Mouse (Mus musculus): Measurements from ENCODE around the gene Adprm. TPM values are rescaled to one million over a fixed set of nuclear protein-coding genes. Genes with fewer than 3 reads are reported as not detected.
"Not testable (repeated sequence)": the region's sequence is repeated elsewhere in the genome, so short reads cannot be mapped to it uniquely, and the experiment has no call there.

Gene Adprm
- polyA plus RNA-seq (2016; fragmentation: Nextera tagmentation; extraction: Ambion mirVana), result 28.3 and 30.4 TPM in 2 replicates

DNA sequence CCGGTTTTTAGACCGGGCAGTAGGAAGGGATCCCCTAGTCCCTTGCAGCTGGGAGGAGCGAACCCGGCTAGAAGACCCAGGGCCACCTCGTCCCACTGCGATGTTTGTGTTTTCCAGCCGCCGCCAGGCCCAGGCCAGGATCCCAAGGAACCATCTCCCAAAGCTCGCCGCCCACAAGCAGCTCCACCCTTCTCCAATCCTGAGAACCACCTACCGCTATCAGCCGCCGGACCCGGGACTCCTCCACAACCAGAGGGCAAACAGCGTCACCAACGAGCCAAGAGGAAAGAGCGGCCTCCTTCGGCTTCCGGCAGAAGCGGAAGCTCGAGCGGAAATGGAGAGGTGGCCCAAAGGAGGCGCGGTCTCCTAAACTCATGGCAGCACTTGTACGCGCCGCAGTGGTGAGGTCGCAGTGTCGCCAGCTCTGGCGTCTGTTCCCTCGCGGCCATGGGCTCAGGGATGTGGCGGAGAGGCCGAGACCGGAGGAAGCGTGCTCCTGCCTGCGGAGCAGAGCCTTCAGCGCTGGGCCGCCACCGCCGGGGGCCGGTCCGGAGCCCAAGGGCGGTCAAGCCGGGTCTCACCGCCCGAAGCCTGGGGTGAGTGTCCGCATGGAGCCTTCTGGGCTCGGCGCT is at the start of gene Adprm, which contains the start of gene Sco1:
Adprm (minus strand) TSS at position 274 of the 632 bp plus-strand sequence.
Sco1 (plus strand) TSS at position 350 of the 632 bp plus-strand sequence.
- DNase-seq (ENCODE audit: low spot score), result peak; percentile 87
- under 1% methylated on average over 50 of the region's 50 CpGs for WGBS
- Histone ChIP-seq H3K9me3 (no peaks in the 10 kb centered on the region), H3K27me3 (ENCODE audit: insufficient read depth, poor library complexity, severe bottlenecking) (no peaks in the 10 kb centered on the region), H3K4me3 (peak within 1 kb of the TSS; percentile 87), H3K27ac (peak within 1 kb of the TSS; percentile 91), H3K4me1 (replicated peaks) (peaks cover 20% of the 10 kb centered on the region), H3K36me3 (peaks cover 40% of the 10 kb centered on the region)

DNA sequence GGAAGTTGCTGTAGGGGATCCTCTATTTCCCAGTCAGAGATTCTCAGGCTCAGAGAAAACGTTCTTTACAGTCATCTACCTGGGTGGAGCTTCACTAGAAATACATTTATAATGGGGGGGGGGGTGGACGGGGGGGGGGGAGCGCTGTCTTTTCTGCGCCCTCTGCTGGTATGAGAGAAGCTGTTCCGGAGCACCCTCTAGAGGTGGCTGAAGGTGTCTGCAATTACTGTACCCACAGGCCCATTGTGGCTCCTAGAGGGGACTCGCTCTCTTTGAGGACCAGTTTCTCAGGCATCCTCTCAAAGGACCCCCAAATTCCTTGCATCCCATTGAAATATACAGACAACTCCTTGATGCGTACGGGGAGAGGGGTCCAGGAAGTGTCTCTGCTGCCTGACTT is 49.3 kb upstream of the Adprm start:
- Histone ChIP-seq H3K27me3 (ENCODE audit: insufficient read depth, poor library complexity, severe bottlenecking) (peaks cover 14% of the 10 kb centered on the region), H3K27ac (no peak overlapping the region), H3K4me3 (no peak overlapping the region), H3K36me3 (no peaks in the 10 kb centered on the region), H3K9me3 (no peaks in the 10 kb centered on the region), H3K4me1 (replicated peaks) (peaks cover 11% of the 10 kb centered on the region; the same call in 1 of the 2 replicates)
- WGBS, result 34% methylated on average over 7 of the region's 8 CpGs
- no peak for DNase-seq (ENCODE audit: low spot score)

DNA sequence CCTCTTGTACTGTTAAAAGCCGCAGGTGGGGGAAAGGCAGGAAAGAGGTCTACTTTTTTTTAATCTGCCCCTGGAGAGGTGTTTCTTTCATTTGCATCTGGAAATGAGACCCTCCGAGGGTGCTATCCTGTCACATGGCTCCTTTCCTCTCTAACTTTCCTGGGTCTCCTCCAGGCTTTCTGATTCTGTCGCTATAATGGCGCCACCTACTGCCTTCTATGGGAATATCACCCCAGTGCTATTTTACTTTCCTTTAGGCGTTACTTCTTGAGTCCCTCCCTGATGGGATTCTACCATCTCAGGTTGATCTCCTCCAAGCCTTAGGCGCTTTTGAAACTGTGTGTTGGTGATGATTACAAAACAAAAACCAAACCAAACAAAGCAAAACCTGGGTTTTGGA is 47.8 kb upstream of the Adprm start:
- WGBS, result 36% methylated on average over 6 of the region's 6 CpGs
- H3K4me3 ChIP-seq, result no peak overlapping the region
- no peak for DNase-seq (ENCODE audit: low spot score)

DNA sequence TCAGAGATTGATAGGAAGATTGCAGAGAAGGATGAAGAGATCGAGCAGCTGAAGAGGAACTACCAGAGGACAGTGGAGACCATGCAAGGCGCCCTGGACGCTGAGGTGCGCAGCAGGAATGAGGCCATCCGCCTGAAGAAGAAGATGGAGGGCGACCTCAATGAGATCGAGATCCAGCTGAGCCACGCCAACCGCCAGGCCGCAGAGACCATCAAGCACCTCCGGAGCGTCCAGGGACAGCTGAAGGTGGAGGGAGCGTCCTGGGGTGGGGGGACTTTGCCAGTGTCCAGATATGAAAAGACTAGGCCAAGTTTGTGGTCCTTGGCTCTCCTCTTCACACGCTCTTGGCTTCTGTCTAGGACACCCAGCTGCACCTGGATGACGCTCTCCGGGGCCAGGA is 46.8 kb upstream of the Adprm start:
- Histone ChIP-seq H3K9me3 (no peaks in the 10 kb centered on the region), H3K36me3 (no peaks in the 10 kb centered on the region), H3K4me1 (replicated peaks) (no peaks in the 10 kb centered on the region), H3K27me3 (ENCODE audit: insufficient read depth, poor library complexity, severe bottlenecking) (peaks cover 14% of the 10 kb centered on the region), H3K4me3 (no peak overlapping the region), H3K27ac (no peak overlapping the region)
- no peak for DNase-seq (ENCODE audit: low spot score)
- 90% methylated on average over 16 of the region's 16 CpGs for WGBS

More for the DNA sequence above, 47.8 kb upstream of the Adprm start:
- H3K4me1 ChIP-seq (replicated peaks), result peaks cover 5% of the 10 kb centered on the region; the same call in 1 of the 2 replicates
- no peaks in the 10 kb centered on the region for H3K36me3 ChIP-seq
- peaks cover 14% of the 10 kb centered on the region for H3K27me3 ChIP-seq (ENCODE audit: insufficient read depth, poor library complexity, severe bottlenecking)
- no peak overlapping the region for H3K27ac ChIP-seq
- no peaks in the 10 kb centered on the region for H3K9me3 ChIP-seq

DNA sequence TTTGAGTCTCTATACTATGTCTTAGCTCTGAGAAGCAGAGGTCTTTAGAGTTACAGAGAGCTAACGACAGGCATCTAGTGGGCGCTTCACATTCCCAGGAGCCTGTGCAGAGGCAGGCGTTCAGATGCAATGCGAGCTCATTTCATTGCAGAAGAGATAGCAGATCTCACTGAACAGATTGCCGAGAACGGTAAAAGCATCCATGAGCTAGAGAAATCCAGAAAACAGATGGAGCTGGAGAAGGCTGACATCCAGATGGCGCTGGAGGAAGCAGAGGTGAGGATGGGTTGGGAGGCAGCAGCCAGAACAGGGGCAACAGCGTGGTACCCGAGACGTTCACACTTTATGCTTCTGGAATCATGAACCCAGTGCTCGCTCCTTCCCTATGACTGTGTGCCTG is 46.0 kb upstream of the Adprm start:
- Histone ChIP-seq H3K4me1 (replicated peaks) (no peaks in the 10 kb centered on the region), H3K27me3 (ENCODE audit: insufficient read depth, poor library complexity, severe bottlenecking) (peaks cover 14% of the 10 kb centered on the region), H3K4me3 (no peak overlapping the region), H3K36me3 (no peaks in the 10 kb centered on the region), H3K9me3 (no peaks in the 10 kb centered on the region), H3K27ac (no peak overlapping the region)
- 84% methylated on average over 11 of the region's 11 CpGs for WGBS
- DNase-seq (ENCODE audit: low spot score), result no peak

DNA sequence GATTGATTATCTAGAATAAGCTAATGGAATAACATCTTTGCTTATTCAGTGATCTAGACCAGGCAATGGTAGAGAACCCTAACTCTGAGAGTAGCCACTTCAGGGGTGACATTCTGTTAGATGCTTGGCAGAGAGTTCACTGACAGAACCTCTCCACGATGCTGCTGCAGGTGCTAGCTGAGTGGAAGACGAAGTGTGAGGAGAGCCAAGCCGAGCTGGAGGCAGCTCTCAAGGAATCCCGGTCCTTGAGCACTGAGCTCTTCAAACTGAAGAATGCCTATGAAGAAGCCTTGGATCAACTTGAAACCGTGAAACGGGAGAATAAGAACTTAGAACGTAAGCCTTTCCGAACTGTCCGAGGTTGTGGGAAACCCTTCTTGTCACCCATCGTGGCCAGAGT is 45.3 kb upstream of the Adprm start:
- no peak for DNase-seq (ENCODE audit: low spot score)
- H3K4me3 ChIP-seq, result no peak overlapping the region
- H3K4me1 ChIP-seq (replicated peaks), result no peaks in the 10 kb centered on the region
- H3K27me3 ChIP-seq (ENCODE audit: insufficient read depth, poor library complexity, severe bottlenecking), result peaks cover 17% of the 10 kb centered on the region
- 93% methylated on average over 10 of the region's 10 CpGs for WGBS
- no peaks in the 10 kb centered on the region for H3K36me3 ChIP-seq
- H3K9me3 ChIP-seq, result no peaks in the 10 kb centered on the region
- H3K27ac ChIP-seq, result no peak overlapping the region

DNA sequence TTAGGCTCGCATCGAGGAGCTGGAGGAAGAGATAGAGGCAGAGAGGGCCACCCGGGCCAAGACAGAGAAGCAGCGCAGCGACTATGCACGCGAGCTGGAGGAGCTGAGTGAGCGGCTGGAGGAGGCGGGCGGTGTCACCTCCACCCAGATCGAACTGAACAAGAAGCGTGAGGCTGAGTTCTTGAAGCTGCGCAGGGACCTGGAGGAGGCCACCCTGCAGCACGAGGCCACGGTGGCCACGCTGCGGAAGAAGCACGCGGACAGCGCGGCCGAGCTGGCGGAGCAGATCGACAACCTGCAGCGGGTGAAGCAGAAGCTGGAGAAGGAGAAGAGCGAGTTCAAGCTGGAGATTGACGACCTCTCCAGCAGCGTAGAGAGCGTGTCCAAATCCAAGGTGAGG is 42.1 kb upstream of the Adprm start:
- no peak overlapping the region for H3K4me3 ChIP-seq
- no peaks in the 10 kb centered on the region for H3K4me1 ChIP-seq (replicated peaks)
- 78% methylated on average over 29 of the region's 29 CpGs for WGBS
- peaks cover 10% of the 10 kb centered on the region for H3K27me3 ChIP-seq (ENCODE audit: insufficient read depth, poor library complexity, severe bottlenecking)
- no peaks in the 10 kb centered on the region for H3K36me3 ChIP-seq
- no peak overlapping the region for H3K27ac ChIP-seq
- no peaks in the 10 kb centered on the region for H3K9me3 ChIP-seq
- DNase-seq (ENCODE audit: low spot score), result no peak

DNA sequence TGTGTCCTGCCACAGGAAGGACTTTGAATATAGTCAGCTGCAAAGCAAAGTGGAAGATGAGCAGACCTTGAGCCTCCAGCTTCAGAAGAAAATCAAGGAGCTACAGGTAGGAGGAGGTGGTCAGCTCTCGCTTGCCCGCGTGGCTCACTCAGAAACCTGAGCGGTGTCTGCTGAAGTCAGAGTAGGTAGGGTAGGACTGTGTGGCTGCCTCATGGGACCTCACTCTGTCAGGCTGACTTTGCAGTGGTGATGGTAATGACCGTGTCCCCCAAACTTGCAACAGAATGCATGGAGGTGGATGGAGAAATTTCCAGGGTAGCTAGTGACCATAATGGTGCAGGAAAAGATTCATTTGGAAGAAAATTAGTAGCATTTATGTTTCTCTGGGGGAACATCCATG is 41.3 kb upstream of the Adprm start:
- no peak for DNase-seq (ENCODE audit: low spot score)
- H3K27me3 ChIP-seq (ENCODE audit: insufficient read depth, poor library complexity, severe bottlenecking), result peaks cover 8% of the 10 kb centered on the region; the same call in 1 of the 2 replicates

DNA sequence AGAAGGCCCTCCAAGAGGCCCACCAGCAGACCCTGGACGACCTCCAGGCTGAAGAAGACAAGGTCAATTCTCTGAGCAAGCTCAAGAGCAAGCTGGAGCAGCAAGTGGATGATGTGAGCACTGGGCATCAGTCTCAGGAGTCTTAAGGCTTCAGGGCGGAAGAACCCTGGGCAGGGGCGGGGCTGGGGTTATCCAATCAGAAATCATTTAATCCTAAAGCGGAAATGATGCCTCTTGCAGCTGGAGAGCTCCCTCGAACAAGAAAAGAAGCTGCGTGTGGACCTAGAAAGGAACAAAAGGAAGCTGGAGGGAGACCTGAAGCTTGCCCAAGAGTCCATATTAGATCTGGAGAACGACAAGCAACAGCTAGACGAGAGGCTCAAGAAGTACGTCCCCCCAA is 40.8 kb upstream of the Adprm start:
- WGBS, result 82% methylated on average over 9 of the region's 9 CpGs
- H3K36me3 ChIP-seq, result no peaks in the 10 kb centered on the region
- H3K4me3 ChIP-seq, result no peak overlapping the region
- no peak overlapping the region for H3K27ac ChIP-seq
- DNase-seq (ENCODE audit: low spot score), result no peak
- peaks cover 9% of the 10 kb centered on the region; the same call in 1 of the 2 replicates for H3K27me3 ChIP-seq (ENCODE audit: insufficient read depth, poor library complexity, severe bottlenecking)
- H3K9me3 ChIP-seq, result no peaks in the 10 kb centered on the region
- H3K4me1 ChIP-seq (replicated peaks), result no peaks in the 10 kb centered on the region

More for the DNA sequence above, 41.3 kb upstream of the Adprm start:
- H3K4me3 ChIP-seq, result no peak overlapping the region
- 97% methylated on average over 5 of the region's 5 CpGs for WGBS
- no peaks in the 10 kb centered on the region for H3K9me3 ChIP-seq
- H3K4me1 ChIP-seq (replicated peaks), result no peaks in the 10 kb centered on the region
- no peaks in the 10 kb centered on the region for H3K36me3 ChIP-seq
- H3K27ac ChIP-seq, result no peak overlapping the region

DNA sequence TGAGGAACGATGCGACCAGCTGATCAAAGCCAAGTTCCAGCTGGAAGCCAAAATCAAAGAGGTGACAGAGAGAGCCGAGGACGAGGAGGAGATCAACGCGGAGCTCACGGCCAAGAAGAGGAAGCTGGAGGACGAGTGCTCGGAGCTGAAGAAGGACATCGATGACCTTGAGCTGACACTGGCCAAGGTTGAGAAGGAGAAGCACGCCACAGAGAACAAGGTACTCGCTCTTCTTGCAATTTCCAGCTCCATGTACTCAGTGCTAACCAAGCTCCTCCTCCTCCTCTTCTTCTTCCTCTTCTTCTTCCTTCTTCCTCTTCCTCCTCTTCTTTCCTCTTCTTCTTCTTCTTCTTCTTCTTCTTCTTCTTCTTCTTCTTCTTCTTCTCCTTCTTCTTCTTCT is 40.0 kb upstream of the Adprm start:
- not testable (repeated sequence) for H3K27me3 ChIP-seq (ENCODE audit: insufficient read depth, poor library complexity, severe bottlenecking); H3K4me1 ChIP-seq (replicated peaks); H3K4me3 ChIP-seq; DNase-seq (ENCODE audit: low spot score); H3K36me3 ChIP-seq; H3K9me3 ChIP-seq; H3K27ac ChIP-seq
- WGBS, result 87% methylated on average over 12 of the region's 12 CpGs

DNA sequence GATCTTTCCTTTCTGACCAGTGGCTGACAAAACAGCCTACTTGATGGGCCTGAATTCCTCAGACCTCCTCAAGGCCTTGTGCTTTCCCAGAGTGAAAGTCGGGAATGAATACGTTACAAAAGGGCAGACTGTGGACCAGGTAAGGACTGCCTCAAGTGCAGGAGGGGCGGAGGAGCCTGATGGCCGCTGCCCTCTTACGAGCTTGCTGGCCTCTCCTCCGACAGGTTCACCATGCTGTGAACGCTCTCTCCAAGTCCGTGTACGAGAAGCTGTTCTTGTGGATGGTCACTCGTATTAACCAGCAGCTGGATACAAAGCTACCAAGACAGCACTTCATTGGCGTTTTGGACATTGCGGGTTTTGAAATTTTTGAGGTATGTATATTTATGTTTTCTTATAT is 34.8 kb upstream of the Adprm start:
- 87% methylated on average over 12 of the region's 12 CpGs for whole genome bisulfite sequencing
- Histone ChIP-seq H3K4me3 (no peak overlapping the region), H3K27me3 (ENCODE audit: insufficient read depth, poor library complexity, severe bottlenecking) (peaks cover 34% of the 10 kb centered on the region), H3K36me3 (no peaks in the 10 kb centered on the region), H3K27ac (no peak overlapping the region), H3K4me1 (replicated peaks) (peaks cover 2% of the 10 kb centered on the region; the same call in 1 of the 2 replicates), H3K9me3 (no peaks in the 10 kb centered on the region)
- DNase-seq (ENCODE audit: low spot score), result no peak

DNA sequence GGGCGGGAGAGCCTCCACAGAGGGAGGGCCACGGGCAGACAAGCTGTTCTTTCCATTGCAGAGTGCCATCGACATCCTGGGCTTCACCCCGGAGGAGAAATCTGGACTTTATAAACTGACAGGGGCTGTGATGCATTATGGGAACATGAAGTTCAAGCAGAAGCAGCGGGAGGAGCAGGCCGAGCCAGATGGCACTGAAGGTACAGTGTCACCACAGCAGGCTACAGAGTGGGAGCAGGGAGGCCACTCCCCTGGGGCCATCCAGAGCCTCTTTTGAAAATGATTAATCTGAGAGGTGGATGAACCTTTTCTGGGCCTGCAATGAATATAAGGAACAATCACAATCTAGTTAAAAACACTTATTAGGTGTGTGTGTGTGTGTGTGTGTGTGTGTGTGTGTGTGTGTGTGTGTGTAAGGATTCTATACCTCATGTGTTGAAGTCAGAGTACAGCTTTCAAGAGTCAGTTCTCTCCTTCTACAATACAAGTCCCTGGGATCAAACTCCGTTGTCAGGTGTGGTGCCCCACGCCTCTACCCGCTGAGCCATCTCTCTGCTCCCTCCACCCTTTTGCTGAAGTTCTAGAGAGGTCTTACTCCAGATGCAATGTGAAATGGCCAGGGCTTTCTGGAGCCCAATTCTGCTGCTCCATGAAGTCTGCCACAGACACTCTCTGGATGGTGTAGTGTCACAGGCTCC is 34.2 kb upstream of the Adprm start:
- H3K27ac ChIP-seq, result no peak overlapping the region
- H3K27me3 ChIP-seq (ENCODE audit: insufficient read depth, poor library complexity, severe bottlenecking), result peaks cover 34% of the 10 kb centered on the region
- H3K4me3 ChIP-seq, result no peak overlapping the region
- H3K9me3 ChIP-seq, result no peaks in the 10 kb centered on the region
- no peak for DNase-seq (ENCODE audit: low spot score)
- H3K36me3 ChIP-seq, result no peaks in the 10 kb centered on the region
- peaks cover 8% of the 10 kb centered on the region for H3K4me1 ChIP-seq (replicated peaks)
- WGBS, result 63% methylated on average over 9 of the region's 9 CpGs

DNA sequence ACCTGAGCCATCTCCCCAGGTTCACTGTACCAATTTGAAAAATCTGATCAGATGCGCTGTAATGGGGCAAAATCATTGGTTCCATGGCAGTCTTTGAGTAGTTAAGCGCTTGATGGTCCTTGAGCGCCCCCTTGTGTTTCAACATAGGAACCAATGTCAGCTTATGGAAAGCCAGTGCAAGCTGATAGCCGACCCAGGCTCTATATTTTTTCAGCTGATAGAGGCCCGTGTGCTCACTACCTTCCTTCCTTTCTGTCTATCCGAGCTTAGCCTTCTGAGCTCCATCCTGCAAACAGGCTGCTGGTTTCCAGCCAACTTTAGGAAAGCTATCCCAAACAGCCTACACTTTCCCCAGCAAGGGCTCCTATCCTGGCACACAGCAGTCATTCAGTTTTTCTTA is 33.1 kb upstream of the Adprm start:
- Histone ChIP-seq H3K4me1 (replicated peaks) (peaks cover 19% of the 10 kb centered on the region), H3K9me3 (no peaks in the 10 kb centered on the region), H3K27ac (no peak overlapping the region), H3K27me3 (ENCODE audit: insufficient read depth, poor library complexity, severe bottlenecking) (peaks cover 34% of the 10 kb centered on the region), H3K36me3 (no peaks in the 10 kb centered on the region), H3K4me3 (no peak overlapping the region)
- WGBS, result 6% methylated on average over 6 of the region's 6 CpGs
- DNase-seq (ENCODE audit: low spot score), result peak; percentile 75

Data from hindbrain, embryonic 10.5 days (tissue).